Mouse (Mus musculus) MN1 (cell line): Measurements from ENCODE around the gene Cnga2.
"Not testable (repeated sequence)": the region's sequence is repeated elsewhere in the genome, so short reads cannot be mapped to it uniquely, and the experiment has no call there.

Experiments used
- DNase-seq: peaks from one replicate; pipeline ENCODE4 v3.0.0-alpha.2; 2016; ENCODE audit warnings: low spot score

Gene Cnga2

DNA sequence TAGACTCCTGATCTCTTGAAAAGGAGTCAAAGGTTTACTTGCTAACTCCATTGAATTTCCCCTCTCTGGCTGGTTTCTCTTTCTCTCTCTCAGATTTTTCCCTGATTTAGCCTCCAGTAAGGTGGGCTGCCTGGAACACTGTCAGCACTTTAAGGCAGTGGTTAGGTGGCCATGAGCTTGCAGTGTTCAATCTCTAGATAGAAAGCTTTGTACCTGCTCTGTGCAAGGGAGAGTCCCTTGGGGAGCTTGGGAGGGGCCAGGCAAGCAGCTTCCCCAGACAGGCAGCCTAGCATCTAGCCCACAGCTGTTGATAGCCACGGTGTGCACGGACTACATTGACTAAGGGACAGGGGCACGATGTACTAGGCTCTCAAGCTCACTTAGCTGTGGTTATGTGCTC, at the start of gene Cnga2:
Cnga2 (plus strand) TSS at position 301 of the 400 bp plus-strand sequence.
- DNase-seq = no peak

DNA sequence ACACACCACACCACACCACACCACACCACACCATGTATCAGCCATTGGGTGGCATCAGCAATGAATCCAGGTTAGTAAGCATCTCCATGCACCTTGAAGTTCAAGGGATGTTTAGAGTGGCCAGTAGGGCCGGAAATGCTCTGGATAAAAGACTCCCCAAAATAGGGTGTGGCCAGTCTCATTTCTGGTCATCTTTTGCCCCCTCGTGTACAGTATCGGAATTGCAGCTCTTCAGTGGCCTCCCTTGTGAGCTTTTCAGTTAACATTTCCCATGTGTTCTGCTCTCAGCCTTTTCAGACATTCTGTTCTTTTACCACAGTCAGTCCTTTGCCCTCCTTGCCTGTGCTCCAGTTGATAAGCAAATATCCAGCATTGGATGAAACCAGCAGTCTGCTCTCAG, 45.0 kb upstream of the Cnga2 start:
- DNase-seq = peak; percentile 24

DNA sequence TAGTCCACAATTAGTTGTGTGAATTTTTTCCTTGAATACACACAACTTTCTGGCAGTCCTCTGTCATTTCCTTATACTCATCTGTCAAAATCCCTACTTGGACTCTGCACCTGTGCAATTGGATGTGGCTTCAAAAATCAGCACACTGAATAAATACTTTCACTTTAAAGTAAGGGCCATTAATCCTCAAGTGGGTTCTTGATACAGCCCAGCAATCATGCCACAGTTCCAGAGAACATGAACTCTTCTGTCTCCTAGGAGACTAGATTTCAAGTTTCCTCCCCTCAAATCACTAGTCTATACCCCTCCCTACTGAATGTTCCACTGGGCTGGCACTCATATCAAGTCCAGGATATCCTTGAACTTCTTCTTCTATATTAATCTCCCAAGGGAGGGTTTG, 33.3 kb upstream of the Cnga2 start:
- no peak for DNase-seq

DNA sequence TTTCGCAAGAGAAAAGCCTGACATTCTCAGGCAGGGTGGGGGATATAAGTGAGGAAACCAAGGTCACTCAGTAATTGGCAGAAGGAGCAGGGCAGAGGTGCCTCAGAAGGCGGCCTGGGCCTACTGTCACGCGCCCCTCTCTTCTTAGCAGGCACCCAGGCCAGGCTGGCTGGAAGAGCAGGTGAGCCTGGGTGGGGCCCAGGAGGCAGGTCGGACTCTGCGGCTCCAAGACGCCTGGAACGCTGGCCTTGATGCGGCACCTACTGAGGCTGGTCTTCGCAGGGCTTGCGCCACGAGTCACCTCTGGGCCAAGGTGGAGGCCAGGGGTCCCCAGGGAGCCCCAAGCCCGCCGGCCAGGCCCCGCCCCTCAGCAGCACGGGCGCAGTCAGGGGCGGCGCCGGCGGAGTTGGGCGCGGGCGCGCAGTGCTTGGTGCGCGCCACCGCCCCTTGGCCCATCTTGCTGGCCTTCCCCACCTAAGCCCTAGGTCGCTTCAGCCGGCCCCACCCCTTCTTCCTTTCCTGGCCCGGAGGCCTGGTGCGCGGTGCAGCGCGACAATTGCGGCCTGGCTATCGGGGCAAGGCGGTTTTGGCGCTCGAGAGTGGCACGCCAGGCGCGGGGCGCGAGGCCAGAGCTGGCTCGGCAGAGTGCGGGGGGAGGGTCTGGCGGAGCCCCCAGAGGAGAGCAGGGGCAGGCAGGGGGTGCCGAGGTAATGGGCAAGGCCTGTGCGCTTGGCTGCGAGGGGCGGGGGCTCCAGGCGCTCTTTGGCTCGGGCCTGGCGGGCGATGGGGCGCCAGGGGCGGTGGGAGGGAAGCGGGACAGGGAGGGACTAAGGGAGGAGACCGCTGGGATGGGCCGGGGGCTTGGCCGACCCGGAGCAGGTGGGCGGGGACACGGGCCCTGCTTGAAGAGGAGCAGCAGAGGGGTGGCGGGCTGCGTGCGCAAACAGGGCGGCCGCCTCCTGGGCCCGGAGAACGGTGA, 29.3 kb upstream of the Cnga2 start, which contains the start of gene Prrg3:
Prrg3 (plus strand) TSS at position 552 of the 979 bp plus-strand sequence.
- DNase-seq = no peak

DNA sequence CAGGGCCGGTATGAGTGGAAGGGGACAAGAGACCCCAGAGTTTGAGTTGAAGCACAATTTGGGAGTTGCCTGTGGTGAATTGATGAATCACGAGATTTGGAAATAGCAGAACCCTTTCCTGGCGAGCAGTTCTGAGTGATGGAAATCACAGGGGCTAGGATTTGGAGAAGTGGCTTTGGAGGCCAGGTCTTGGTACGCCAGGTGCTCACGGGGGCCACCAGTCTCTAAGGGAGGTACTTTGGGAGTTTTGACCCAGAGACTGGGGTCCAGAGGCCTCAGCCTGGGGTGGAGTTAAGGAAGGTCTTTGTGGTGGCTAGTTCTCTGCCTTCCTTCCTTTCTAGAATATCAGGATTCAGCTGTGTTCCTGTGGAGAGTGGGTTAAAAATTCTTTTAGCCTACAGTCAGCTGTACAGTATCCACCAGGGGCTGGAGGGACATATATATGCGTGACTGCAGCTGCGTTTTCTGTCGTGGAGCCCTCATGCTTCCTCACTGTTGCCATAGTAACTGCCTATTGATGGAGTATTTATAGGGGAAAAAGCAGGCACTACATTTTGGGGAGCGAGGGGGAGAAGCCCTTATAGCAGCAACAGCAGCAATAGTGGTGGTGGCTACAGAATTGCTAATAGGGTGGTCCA, 28.3 kb upstream of the Cnga2 start:
- DNase-seq = no peak

DNA sequence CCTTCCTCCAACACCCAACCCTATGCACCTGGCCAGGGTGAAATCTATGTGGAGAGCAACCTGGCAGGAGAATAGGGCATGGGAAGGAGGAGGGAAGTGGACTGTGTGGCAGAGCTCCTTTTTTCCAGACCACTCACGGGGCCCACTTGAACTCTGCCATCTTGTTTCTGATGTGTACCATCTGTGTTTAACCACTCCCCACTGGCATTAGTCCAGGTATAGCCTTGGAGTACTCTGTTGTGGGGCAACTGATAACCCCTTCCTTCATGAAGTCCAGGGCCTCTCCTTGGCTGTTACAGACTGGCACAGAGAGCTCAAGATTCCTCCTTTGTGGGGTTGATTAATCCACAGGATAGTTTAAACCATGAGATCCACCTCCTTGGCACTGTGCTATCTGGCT, 23.4 kb upstream of the Cnga2 start:
- no peak for DNase-seq

DNA sequence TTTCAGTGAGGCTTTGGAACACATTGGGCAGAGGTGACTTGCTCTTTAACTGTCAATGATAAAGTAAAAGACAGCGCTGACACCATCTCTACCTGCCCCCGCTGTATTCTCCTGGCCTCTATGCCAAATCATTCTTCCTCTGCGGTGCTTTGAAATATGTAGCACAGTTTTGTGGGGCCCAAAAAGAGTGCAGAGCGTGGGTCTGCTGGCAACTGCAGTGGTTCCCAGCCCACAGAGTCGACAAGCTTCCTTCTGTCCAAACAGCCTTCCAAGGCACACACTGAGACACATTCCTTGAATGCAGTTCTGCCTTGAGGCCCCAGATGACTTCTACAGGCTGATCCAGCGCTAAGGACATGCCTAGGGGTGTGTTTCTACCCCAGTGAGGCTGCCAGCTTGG, 22.8 kb upstream of the Cnga2 start:
- no peak for DNase-seq

DNA sequence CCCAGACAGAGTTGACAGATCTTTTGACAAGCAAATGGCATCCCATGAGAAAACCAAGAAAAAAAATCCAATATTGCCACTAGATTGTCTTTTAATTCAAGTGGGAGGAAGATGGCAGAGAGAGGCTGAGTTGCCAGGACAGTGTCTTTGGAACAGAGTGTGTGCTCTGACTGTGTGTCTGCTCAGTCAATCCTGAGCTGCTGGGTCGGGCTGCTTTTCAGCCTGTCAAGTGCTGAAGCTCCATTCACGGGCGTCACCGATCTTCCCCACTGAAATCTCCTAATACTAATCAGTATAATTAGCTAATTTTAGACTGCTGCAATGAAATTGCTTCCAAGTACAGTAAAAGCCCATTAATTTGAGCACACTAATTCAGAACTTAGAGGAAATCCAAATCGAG, 20.3 kb upstream of the Cnga2 start:
- DNase-seq = no peak

DNA sequence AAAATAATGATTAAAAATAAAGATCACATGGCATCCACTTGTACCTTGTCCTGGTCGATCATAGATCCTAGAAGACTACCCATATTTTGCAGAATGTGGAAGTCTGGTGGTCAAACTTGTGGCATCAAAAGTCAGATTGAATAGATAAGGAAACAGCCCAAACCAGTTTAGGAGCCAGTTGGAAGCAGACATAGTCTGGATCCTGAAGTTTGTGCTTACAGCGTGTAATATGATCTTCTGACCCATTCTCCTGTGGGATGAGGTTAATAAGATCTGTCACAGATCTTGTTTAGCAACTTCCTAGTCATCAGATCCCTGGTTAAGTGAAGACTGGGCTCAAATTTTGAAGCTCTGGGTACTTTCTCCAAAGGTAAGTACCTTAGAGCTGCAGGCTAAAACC, 19.0 kb upstream of the Cnga2 start, which contains the start of gene Fate1:
Fate1 (plus strand) TSS at position 301 of the 400 bp plus-strand sequence.
- no peak for DNase-seq

DNA sequence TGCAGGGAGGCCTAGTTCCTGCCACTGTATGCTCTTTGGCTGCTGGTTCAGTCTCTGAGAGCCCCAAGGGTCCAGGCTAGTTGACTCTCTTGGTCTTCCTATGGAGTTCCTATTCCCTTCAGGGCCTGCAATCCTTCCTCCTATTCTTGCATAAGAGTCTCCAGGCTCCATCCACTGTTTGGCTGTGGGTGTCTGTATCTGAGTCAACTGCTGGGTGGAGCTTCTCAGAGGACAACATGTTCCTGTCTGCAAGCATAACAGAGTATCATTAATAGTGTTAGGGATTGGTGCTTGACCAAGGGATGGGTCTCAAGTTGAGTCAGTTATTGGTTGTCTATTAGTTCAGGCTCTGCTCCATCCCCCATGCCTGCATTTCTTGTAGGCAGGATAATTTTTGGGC, 14.0 kb upstream of the Cnga2 start:
- DNase-seq = not testable (repeated sequence)

DNA sequence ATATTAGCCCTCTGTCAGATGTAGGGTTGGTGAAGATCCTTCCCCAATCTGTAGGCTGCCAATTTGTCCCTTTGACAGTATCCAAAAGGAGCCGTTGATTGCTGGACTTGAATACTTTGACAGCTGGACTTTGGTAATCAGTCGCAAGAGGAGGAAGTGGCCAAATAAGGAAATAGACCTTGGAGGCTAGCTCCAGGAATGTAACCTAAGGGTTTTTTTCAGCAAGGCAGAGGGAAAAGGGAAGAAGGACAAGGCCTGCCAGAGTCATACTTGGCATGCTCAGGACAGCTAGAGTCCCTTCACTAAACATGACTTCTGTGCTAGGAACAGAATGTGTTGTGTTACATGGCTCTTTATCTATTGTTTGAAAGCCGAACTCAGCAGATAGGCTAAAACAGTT, 11.2 kb upstream of the Cnga2 start:
- no peak for DNase-seq

DNA sequence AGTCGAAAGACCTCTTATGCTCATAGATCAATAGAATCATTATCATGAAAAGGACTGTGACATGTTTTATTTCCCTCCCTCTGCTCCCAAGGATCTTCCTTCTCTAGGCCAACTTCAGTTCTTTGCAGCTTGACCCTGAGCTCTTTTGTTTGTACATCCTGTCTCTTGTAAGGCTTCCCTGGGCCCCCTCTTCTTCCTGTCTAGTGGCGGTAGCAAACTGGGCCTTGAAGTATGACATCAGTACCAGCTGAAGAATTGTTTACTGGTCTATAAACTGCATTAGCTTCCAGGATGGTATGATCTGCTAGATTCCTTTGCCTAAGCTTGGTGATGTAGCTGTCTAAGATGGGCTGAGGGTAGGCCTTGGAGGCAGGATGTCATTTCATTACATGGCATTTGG, 10.3 kb upstream of the Cnga2 start:
- DNase-seq = no peak

DNA sequence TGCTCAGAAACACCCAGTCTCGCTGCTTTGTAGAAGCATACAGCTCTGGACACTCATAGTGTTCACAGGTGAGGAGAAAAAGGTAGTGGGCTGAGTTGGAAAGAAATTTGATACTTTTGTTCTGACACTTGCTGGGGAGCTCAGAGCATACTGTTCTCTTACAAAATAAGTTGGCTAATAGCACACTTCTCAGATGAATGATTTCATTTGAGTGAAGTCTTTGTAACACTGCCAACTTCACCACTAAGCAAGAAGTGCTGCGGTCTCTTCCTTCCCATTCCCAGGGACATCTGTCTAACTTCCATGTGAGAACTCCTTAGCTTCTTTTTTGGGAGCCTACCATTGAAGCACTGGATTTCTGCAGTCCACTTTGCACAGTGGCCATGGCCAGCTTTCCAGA, 8.4 kb upstream of the Cnga2 start:
- no peak for DNase-seq

DNA sequence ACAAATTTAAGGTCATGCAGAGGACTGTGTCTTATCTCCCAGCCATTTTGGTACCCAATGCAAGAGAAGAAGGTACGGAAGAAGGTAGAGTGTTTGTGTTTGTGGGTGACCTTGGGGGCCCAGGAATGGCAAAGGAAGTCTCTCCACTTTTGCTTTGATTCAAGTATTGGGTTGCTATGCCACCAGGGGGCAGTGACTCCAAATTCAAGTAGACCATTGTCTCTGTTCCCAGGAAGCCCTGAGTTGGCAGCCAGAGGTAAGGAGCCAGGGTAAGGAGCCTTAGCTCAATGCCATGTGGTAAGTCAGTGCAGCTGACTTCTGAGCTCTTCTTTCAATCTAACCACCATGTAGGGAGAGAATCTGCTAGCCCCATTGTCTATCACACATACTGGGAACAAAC, 7.9 kb upstream of the Cnga2 start:
- no peak for DNase-seq

DNA sequence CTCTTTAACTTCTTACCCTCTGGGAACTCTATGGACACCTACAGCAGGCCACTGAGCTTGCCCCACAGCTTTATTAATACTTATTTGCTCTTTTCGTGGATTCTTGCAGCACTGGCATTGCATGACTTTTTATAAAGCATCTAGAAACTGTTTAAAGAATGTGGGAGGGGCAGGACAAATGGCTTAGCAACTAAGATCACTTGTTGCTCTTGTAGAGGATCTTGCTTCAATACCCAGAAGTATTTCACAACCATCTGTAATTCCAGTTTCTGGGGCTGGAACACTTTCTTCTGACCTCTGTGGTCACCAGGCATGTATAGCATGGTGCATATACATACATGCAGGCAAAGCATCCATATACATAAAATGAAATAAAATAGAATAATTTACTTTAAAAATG, 4.3 kb downstream of the Cnga2 start:
- DNase-seq = no peak

DNA sequence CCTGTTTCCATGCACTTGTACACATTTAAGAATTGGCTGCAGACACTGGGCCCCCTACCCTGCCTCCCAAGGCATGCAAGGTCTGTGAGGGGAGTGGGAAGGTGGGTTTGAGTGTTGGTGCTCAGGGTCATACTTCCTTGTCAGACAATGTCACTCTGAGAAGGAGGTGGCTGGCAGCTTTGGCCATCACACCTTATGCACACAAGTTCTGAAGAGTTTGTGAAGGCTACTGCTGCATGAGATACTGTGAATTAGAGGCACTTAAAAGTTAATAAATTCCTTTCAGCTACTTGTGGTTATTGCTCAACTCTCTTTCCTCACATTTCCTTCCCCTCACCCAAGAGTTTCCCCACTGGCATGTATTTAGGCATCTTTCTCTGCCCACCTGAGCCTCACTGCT, 18.3 kb downstream of the Cnga2 start:
- no peak for DNase-seq

DNA sequence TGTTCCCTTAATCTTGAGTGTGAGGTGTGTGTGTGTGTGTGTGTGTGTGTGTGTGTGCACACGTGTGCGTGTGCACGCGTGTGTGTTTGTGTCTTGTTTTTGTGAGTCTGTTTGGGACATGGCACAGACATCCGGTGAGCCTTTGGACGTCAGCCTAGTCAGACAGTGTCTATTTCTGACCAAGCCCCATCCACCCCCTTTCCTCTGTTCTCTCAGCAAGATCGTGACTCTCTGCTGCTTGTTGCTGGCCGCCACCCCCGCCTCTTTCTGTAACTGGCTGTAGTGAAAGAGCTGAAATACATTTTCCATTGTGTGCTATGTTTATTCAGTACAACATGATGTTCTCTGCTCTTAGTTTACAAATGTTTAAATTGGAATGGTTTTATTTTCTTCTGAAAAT, 20.6 kb downstream of the Cnga2 start:
- DNase-seq = no peak

DNA sequence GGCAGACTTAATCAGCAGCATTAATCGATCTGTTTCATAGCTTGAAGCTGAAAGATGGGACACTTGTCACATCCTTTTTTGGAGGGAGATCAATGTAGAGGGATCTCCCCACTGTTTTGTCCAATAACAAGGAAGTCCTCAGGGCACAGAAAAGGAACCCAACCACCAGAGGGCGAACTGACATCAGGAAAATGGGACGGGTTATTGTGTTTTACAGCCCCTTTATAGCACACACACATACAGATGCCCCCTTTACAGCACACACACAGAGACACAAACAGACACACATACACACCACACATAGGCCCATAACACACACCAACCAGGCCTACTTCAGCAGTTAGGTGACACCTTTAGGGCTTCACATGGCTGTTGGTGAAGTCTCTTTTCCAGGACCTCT, 21.2 kb downstream of the Cnga2 start:
- no peak for DNase-seq

DNA sequence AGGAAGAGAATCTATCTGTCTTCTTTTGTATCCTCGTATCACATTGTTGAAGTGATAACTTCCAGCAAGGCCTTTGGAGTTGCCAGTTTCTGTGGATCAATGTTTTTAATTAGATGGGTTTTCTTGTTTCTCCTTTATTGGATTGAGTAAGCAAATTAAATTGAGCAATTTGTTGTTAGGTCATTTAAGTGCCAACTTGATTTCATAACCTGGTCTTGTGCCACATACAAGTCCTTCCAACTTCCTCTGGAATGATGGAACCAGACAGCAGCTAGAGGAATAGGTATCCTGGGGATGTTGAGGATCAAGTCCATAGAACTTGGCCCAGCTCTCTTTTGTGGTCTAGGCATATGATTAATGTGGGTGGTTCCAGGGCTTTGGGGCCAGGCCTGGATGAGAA, 30.6 kb downstream of the Cnga2 start:
- no peak for DNase-seq

DNA sequence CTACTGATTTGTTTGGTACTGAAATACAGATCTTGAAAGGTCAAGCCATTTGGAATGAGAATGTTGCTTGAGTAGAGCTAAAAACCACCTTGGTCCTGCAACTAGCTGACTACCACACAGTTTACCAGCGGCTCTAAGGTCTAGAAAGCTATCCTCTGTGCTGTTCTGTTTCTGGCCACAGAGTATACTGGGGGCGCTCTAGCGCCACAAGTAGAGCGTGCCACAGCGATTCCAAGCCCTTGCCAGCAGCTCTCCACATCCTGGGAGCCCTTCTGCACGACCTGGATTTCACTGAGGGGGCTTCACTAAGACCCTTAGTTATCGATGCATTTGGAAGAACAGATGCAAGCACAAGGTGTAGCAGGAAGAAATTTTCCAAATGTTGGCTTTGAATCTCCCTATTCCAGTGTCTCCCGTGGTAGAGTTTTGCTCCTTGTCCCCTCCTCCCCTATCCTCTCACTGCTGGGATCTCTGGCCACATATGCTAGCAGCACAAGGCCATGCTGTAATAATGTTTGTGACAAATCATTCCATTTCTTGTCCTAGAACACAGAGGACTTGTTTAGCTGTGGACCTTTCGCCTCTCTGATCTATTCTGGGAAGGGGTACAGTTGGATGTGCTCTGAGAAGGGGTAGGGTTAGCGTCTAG, 31.2 kb downstream of the Cnga2 start:
- DNase-seq = no peak

DNA sequence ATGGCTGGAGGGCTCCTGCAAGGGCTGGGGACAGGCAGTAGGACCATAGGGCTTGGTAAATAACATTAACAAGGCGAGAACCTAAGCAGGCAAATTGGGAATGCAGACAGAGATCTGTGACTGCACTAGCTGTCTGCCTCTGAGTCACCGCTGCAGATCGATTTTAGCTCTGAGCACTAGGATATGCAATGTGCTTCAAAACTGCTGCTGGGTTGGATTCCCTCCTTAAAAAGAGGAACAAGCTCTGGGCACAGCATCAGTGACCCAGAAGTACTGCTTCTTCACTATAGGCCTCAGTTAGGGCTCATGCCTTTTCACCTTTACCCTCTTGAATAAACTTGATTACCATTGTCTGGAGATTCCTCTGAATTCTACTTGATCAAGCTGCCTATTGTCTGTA, 31.9 kb downstream of the Cnga2 start:
- DNase-seq = no peak

DNA sequence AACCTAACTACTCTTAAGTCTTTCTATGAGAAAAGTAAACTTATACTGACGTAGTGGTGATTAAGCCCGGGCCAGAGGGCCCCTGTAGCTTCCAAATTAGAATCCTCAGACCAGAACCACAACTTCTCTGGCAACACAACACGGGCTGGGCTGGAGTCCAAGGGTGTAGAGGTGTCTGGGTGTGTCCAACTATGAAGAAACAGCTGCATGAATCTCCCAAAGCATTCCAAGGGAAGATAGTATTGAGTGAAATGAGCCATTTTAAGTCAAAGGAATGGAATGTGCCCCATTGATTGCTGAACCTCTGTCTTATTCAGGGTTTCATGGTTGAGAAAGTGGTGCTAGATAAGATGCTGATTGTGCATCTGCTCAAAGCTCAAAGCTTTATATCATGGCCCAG, 52.4 kb downstream of the Cnga2 start:
- no peak for DNase-seq

DNA sequence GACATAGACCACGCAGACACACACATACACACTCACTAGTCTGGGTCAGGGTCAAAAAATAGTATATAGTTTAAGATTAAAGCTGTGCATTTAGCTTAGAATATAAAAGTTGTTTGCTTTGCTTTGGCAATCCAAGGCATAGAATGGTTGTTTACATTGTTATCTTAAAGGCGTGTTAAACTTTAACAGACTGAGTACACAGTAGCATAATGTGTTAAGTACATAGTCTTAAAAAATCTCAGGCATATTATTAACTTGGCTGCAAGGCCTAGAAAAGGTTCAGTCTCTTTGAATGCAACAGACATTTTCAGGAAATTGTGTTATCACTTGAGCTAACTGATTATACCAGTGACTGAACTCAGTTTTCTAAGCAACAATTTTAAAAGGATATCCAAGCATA, 56.3 kb downstream of the Cnga2 start:
- no peak for DNase-seq
